Mouse (Mus musculus): ENCODE data around the gene Tmem56.

Gene Tmem56

GRCm38 (mm10) chr3:121168581-121168980 lies 114.3 kb downstream of the Tmem56 start:
- no peak for DNase-seq

- peak; percentile 53 to 61 for DNase-seq
Observed at GRCm38 (mm10) chr3:121163271-121163819, 119.6 kb downstream of the Tmem56 start.

- no peak for DNase-seq
Observed at GRCm38 (mm10) chr3:121161661-121162060, 121.2 kb downstream of the Tmem56 start.

GRCm38 (mm10) chr3:121160424-121160823 lies 122.5 kb downstream of the Tmem56 start:
- DNase-seq = no peak

GRCm38 (mm10) chr3:121159566-121159965 lies 123.3 kb downstream of the Tmem56 start:
- DNase-seq = no peak

- DNase-seq = no peak
Observed at GRCm38 (mm10) chr3:121158901-121159351, 124.0 kb downstream of the Tmem56 start.

- DNase-seq = no peak
Observed at GRCm38 (mm10) chr3:121157546-121158330, 125.2 kb downstream of the Tmem56 start.

GRCm38 (mm10) chr3:121156451-121157186 lies 126.3 kb downstream of the Tmem56 start:
- no peak for DNase-seq

- no peak for DNase-seq
Observed at GRCm38 (mm10) chr3:121156043-121156442, 126.9 kb downstream of the Tmem56 start.

Data from lung, adult 18-20 months (tissue).